Mouse (Mus musculus): ENCODE data around the gene Abhd14a.

Gene Abhd14a

GRCm38 (mm10) chr9:106453271-106454070, 6.0 kb upstream of the Abhd14a start, which contains the start of gene Pcbp4:
Pcbp4 (plus strand) TSS chr9:106453291.
- peak in 1 of 2 experiments; percentile 74 for DNase-seq (ENCODE audit: low spot score in 2 of 2)

- peak; percentile 72 to 76 for DNase-seq (ENCODE audit: low spot score in 2 of 2)
Observed at GRCm38 (mm10) chr9:106452821-106453220, 5.3 kb upstream of the Abhd14a start.

GRCm38 (mm10) chr9:106452351-106452750, 4.9 kb upstream of the Abhd14a start:
- no peak for DNase-seq (ENCODE audit: low spot score in 2 of 2)

GRCm38 (mm10) chr9:106451899-106452298, 4.4 kb upstream of the Abhd14a start:
- DNase-seq (ENCODE audit: low spot score in 2 of 2) = no peak

GRCm38 (mm10) chr9:106451298-106451697, 3.8 kb upstream of the Abhd14a start:
- DNase-seq (ENCODE audit: low spot score in 2 of 2) = no peak

GRCm38 (mm10) chr9:106450661-106451060, 3.2 kb upstream of the Abhd14a start:
- DNase-seq (ENCODE audit: low spot score in 2 of 2) = no peak

GRCm38 (mm10) chr9:106449947-106450346, 2.5 kb upstream of the Abhd14a start:
- no peak for DNase-seq (ENCODE audit: low spot score in 2 of 2)

- DNase-seq (ENCODE audit: low spot score in 2 of 2) = peak; percentile 84 to 87
Observed at GRCm38 (mm10) chr9:106448498-106449031, 1.1 kb upstream of the Abhd14a start.

GRCm38 (mm10) chr9:106447951-106448350, 473 bp upstream of the Abhd14a start:
- DNase-seq (ENCODE audit: low spot score in 2 of 2) = no peak

GRCm38 (mm10) chr9:106444836-106445235, 2.6 kb downstream of the Abhd14a start:
- DNase-seq (ENCODE audit: low spot score in 2 of 2) = no peak

- no peak for DNase-seq (ENCODE audit: low spot score in 2 of 2)
Observed at GRCm38 (mm10) chr9:106442680-106443079, 4.8 kb downstream of the Abhd14a start.

- peak in 1 of 2 experiments; percentile 23 for DNase-seq (ENCODE audit: low spot score in 2 of 2)
Observed at GRCm38 (mm10) chr9:106436566-106436965, 10.9 kb downstream of the Abhd14a start.

GRCm38 (mm10) chr9:106433389-106433788, 14.1 kb downstream of the Abhd14a start:
- DNase-seq (ENCODE audit: low spot score in 2 of 2) = peak in 1 of 2 experiments; percentile 32

- DNase-seq (ENCODE audit: low spot score in 2 of 2) = no peak
Observed at GRCm38 (mm10) chr9:106430015-106430264, 17.5 kb downstream of the Abhd14a start.

- peak; percentile 96 for DNase-seq (ENCODE audit: low spot score in 2 of 2)
Observed at GRCm38 (mm10) chr9:106429221-106430014, 18.1 kb downstream of the Abhd14a start, which contains the start of gene Rpl29. Rpl29 (plus strand) TSS chr9:106429454.

- DNase-seq (ENCODE audit: low spot score in 2 of 2) = no peak
Observed at GRCm38 (mm10) chr9:106428719-106429220, 18.7 kb downstream of the Abhd14a start.

GRCm38 (mm10) chr9:106421865-106422160, 25.7 kb downstream of the Abhd14a start:
- peak; percentile 92 to 93 for DNase-seq (ENCODE audit: low spot score in 2 of 2)

- DNase-seq (ENCODE audit: low spot score in 2 of 2) = no peak
Observed at GRCm38 (mm10) chr9:106421033-106421864, 26.2 kb downstream of the Abhd14a start.

- DNase-seq (ENCODE audit: low spot score in 2 of 2) = no peak
Observed at GRCm38 (mm10) chr9:106420608-106421007, 26.9 kb downstream of the Abhd14a start.

- DNase-seq (ENCODE audit: low spot score in 2 of 2) = peak; percentile 98 to 99
Observed at GRCm38 (mm10) chr9:106417841-106418625, 29.4 kb downstream of the Abhd14a start.

- DNase-seq (ENCODE audit: low spot score in 2 of 2) = peak in 1 of 2 experiments; percentile 75
Observed at GRCm38 (mm10) chr9:106416826-106417225, 30.7 kb downstream of the Abhd14a start.

All from right cerebral cortex, postnatal 10 days (tissue).